Mouse (Mus musculus) CH12.LX (cell line): ENCODE results near the gene Zfp451. TPM values are rescaled to one million over a fixed set of nuclear protein-coding genes. Genes with fewer than 3 reads are reported as not detected.
"Not testable (repeated sequence)": the region's sequence is repeated elsewhere in the genome, so short reads cannot be mapped to it uniquely, and the experiment has no call there.

ENCODE experiments used
- DNase-seq: peaks from one replicate; pipeline ENCODE4 v3.0.0-alpha.2; 2013; ENCODE audit errors: extremely low read depth
- H3K27ac ChIP-seq: 2 replicates; pipeline ENCODE4 v1.5.1; 2012; ENCODE audit warnings: low read depth, mild to moderate bottlenecking, control low read depth, moderate library complexity; ENCODE audit not compliant: insufficient read depth
- H3K27me3 ChIP-seq: replicated peaks from 2 replicates; pipeline ENCODE3; 2012; ENCODE audit warnings: inconsistent platforms
- H3K36me3 ChIP-seq, 2 experiments: replicated peaks in 1 of 2; 2 replicates each; pipeline versions ENCODE3 to v1.6.1; 2012; ENCODE audit warnings: inconsistent platforms in 1 of 2, low read length in 1 of 2, mild to moderate bottlenecking in 1 of 2, mixed read lengths in 1 of 2, moderate library complexity in 1 of 2; ENCODE audit not compliant: control insufficient read depth in 1 of 2, insufficient read depth in 1 of 2
- H3K4me1 ChIP-seq, 2 experiments: 2 replicates each; pipeline ENCODE4 v1.6.1; 2012; ENCODE audit warnings: inconsistent platforms in 1 of 2, moderate library complexity in 1 of 2; ENCODE audit not compliant: insufficient read depth in 2 of 2, control insufficient read depth in 1 of 2
- H3K4me2 ChIP-seq: 2 replicates; pipeline ENCODE4 v1.6.1; 2012; ENCODE audit warnings: low read depth, mild to moderate bottlenecking, control low read depth; ENCODE audit not compliant: poor library complexity, insufficient read depth, severe bottlenecking
- H3K4me3 ChIP-seq, 3 experiments: fragments of 150-350 bp in 1 of 3; sonication (generic) in 1 of 3; replicated peaks in 1 of 3; 2 replicates each; pipeline versions ENCODE3 to v1.5.1; 2011 to 2012; ENCODE audit warnings: low read depth in 2 of 3, low read length in 2 of 3, mild to moderate bottlenecking in 2 of 3, moderate library complexity in 2 of 3, control low read depth in 1 of 3, improper control_type of control experiment in 1 of 3, inconsistent platforms in 1 of 3, mixed read lengths in 1 of 3; ENCODE audit not compliant: poor library complexity in 1 of 3
- H3K79me2 ChIP-seq: replicated peaks from 2 replicates; pipeline ENCODE4 v1.6.1; 2012; ENCODE audit warnings: mild to moderate bottlenecking, moderate library complexity; ENCODE audit not compliant: control insufficient read depth, poor library complexity, insufficient read depth, severe bottlenecking; ENCODE audit errors: extremely low read depth
- H3K9ac ChIP-seq: 2 replicates; pipeline ENCODE4 v1.6.1; 2012; ENCODE audit warnings: low read depth, mild to moderate bottlenecking, control low read depth, moderate library complexity; ENCODE audit not compliant: insufficient read depth
- H3K9me3 ChIP-seq: replicated peaks from 2 replicates; pipeline ENCODE3; 2012; ENCODE audit warnings: low read length, inconsistent platforms, mixed read lengths
- CHD1 ChIP-seq: IDR thresholded peaks from 2 replicates; pipeline ENCODE4 v1.6.1; 2012; ENCODE audit warnings: low read depth, low read length, improper control_type of control experiment, inconsistent platforms
- CTCF ChIP-seq, 2 experiments: IDR thresholded peaks in 1 of 2; conservative IDR thresholded peaks in 1 of 2; 2 replicates each; pipeline ENCODE4 v1.5.1; 2011 to 2012; ENCODE audit warnings: low read depth in 2 of 2, low read length in 2 of 2, improper control_type of control experiment in 1 of 2, inconsistent platforms in 1 of 2, mild to moderate bottlenecking in 1 of 2, moderate library complexity in 1 of 2
- E2F4 ChIP-seq: IDR thresholded peaks from 2 replicates; pipeline ENCODE4 v1.6.1; 2011; ENCODE audit warnings: low read depth, low read length, improper control_type of control experiment; ENCODE audit not compliant: insufficient replicate concordance
- EP300 ChIP-seq: IDR thresholded peaks from 2 replicates; pipeline ENCODE4 v1.6.1; 2011; ENCODE audit warnings: low read length, improper control_type of control experiment
- JUN ChIP-seq: IDR thresholded peaks from 2 replicates; pipeline ENCODE4 v1.6.1; 2011; ENCODE audit warnings: low read depth, mild to moderate bottlenecking, low read length, improper control_type of control experiment, moderate library complexity; ENCODE audit not compliant: insufficient read depth
- MYC ChIP-seq: IDR thresholded peaks from 2 replicates; pipeline ENCODE4 v1.6.1; 2011; ENCODE audit warnings: low read depth, mild to moderate bottlenecking, improper control_type of control experiment, low read length
- PAX5 ChIP-seq: IDR thresholded peaks from 2 replicates; pipeline ENCODE4 v1.6.1; 2012; ENCODE audit warnings: low read length, inconsistent platforms, mixed read lengths
- POLR2AphosphoS2 ChIP-seq: IDR thresholded peaks from 2 replicates; pipeline ENCODE4 v1.6.1; 2011; ENCODE audit warnings: low read depth, low read length, improper control_type of control experiment
- RAD21 ChIP-seq: IDR thresholded peaks from 2 replicates; pipeline ENCODE4 v1.6.1; 2011; ENCODE audit warnings: low read depth, mild to moderate bottlenecking, low read length, improper control_type of control experiment, moderate library complexity
- SMC3 ChIP-seq: IDR thresholded peaks from 2 replicates; pipeline ENCODE4 v1.6.1; 2011; ENCODE audit warnings: low read depth, low read length, improper control_type of control experiment
- ZKSCAN1 ChIP-seq: IDR thresholded peaks from 2 replicates; pipeline ENCODE4 v1.6.1; 2012; ENCODE audit warnings: low read depth, inconsistent platforms, low read length, improper control_type of control experiment, borderline replicate concordance
- ZMIZ1 ChIP-seq: IDR thresholded peaks from 2 replicates; pipeline ENCODE4 v1.6.1; 2012; ENCODE audit warnings: low read depth, mild to moderate bottlenecking, inconsistent platforms, low read length, improper control_type of control experiment
- dilution Hi-C: fragments of 300-500 bp; cut with MboI; formaldehyde crosslinking; loops from 2 replicates; pipeline ENCODE4 v1.14.3; 2020; ENCODE audit warnings: low sequenced_read_pairs; ENCODE audit not compliant: extremely low pct_unique_long_range_greater_than_20kb, extremely low pct_ligation_motif_present
- in situ Hi-C: fragments of 300-500 bp; cut with MboI; formaldehyde crosslinking; loops from 3 replicates; pipeline ENCODE4 v1.14.3; 2019; ENCODE audit warnings: low sequenced_read_pairs, low pct_ligation_motif_present, low pct_unique_long_range_greater_than_20kb, mixed read lengths
- polyA plus RNA-seq: library from polyadenylated mRNA; unstranded; fragments of >175 nt; gene quantifications from 2 replicates; pipeline ENCODE4 v1.2.1, GENCODE M21; 2012; ENCODE audit warnings: low read depth; ENCODE audit not compliant: insufficient read length
- total RNA-seq, 2 experiments: library from RNA; depleted of rRNA; stranded (reverse); fragments of 300-350 nt in 1 of 2; fragments of >200 nt in 1 of 2; gene quantifications; 2 replicates each; pipeline ENCODE4 v1.2.3; 2012 to 2014

Gene Zfp451
- total and polyA plus RNA-seq, 3 experiments, result 13.9 to 23.0 (median 20.5) TPM

DNA sequence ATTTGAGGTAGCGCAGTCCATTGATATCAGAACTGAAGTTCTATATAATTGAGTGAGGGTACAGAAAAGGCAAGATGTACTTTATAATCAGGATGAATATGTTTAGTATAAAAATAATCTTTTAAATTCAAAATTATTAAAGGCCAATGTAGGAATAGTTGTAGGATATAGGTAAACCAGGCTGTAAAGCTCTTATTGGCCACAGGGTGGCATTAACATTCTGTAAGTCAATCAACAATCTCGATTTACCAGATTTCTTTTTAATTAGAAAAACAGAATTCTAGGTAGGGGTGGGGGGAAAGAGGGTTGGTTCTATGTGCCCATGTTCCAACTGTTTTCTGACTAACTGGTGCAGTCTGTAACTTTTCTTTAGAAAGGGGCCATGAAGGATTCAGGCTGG lies 32.4 kb upstream of the Zfp451 start:
- in situ Hi-C loops (no loop called here), dilution Hi-C loops (no loop called here)

DNA sequence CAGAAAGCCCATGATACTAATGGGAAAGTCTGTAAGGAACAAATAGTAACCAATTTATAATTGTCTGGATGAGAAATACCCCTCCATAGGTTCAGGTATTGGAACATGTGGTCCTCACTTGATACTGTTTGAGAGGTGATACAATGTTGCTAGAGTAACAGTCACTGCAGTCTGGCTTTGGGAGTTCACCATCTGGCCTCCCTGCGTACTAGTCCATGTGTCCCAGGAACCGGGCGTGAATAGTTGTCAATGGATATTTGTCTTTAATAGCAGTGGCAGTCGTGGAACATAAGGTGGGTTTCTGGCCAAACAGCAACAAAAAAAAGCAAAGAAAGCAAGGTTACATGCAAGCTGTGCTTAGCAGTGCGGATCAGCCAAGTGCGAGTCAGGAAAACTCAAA lies 29.4 kb upstream of the Zfp451 start:
- H3K9me3 ChIP-seq, result no peaks in the 10 kb centered on the region
- dilution Hi-C loops, result no loop called here
- TF ChIP-seq MYC, result no peak
- no peak for TF ChIP-seq SMC3
- TF ChIP-seq CTCF (conservative IDR thresholded peaks at IDR 0.05 in 1 of 2, IDR thresholded peaks at IDR 0.05 in 1 of 2; ENCODE audit: low read depth in 2 of 2, low read length in 2 of 2), result no peak
- TF ChIP-seq, all 38 proteins: peak for 0
- Histone ChIP-seq H3K4me2 (no peak overlapping the region), H3K9ac (no peak overlapping the region), H3K79me2 (no peaks in the 10 kb centered on the region), H3K4me1 (no peaks in the 10 kb centered on the region), H3K36me3 (no peaks in the 10 kb centered on the region), H3K4me3 (no peak overlapping the region), H3K27ac (no peak overlapping the region), H3K27me3 (no peaks in the 10 kb centered on the region)
- in situ Hi-C loops, result no loop called here
- no peak for DNase-seq

More for the DNA sequence above, 32.4 kb upstream of the Zfp451 start:
- Histone ChIP-seq H3K9ac (no peak overlapping the region), H3K4me1 (no peaks in the 10 kb centered on the region), H3K79me2 (no peaks in the 10 kb centered on the region), H3K36me3 (no peaks in the 10 kb centered on the region), H3K9me3 (no peaks in the 10 kb centered on the region), H3K27ac (no peak overlapping the region), H3K4me3 (no peak overlapping the region), H3K4me2 (no peak overlapping the region), H3K27me3 (no peaks in the 10 kb centered on the region)
- no peak for TF ChIP-seq CHD1
- TF ChIP-seq RAD21, result peak; percentile 63
- peak; percentile 49 for TF ChIP-seq SMC3
- TF ChIP-seq ZKSCAN1, result no peak
- peak in 1 of 2 experiments; percentile 66; a peak in 2 of 4 replicates for TF ChIP-seq CTCF (conservative IDR thresholded peaks at IDR 0.05 in 1 of 2, IDR thresholded peaks at IDR 0.05 in 1 of 2; ENCODE audit: low read depth in 2 of 2, low read length in 2 of 2)
- DNase-seq, result peak; percentile 3

GRCm38 (mm10) chr1:33838952-33839351 lies 24.6 kb upstream of the Zfp451 start:
- dilution Hi-C loops, H3K9ac ChIP-seq, DNase-seq, H3K4me1 ChIP-seq, H3K27me3 ChIP-seq, in situ Hi-C loops, H3K79me2 ChIP-seq, H3K9me3 ChIP-seq, H3K27ac ChIP-seq, H3K36me3 ChIP-seq, H3K4me3 ChIP-seq, H3K4me2 ChIP-seq: not testable (repeated sequence)

GRCm38 (mm10) chr1:33830586-33830985 lies 16.2 kb upstream of the Zfp451 start:
- Histone ChIP-seq H3K4me2 (no peak overlapping the region), H3K79me2 (no peaks in the 10 kb centered on the region), H3K27me3 (no peaks in the 10 kb centered on the region), H3K27ac (no peak overlapping the region), H3K36me3 (no peaks in the 10 kb centered on the region), H3K4me3 (no peak overlapping the region), H3K4me1 (no peaks in the 10 kb centered on the region), H3K9me3 (peaks cover 8% of the 10 kb centered on the region), H3K9ac (no peak overlapping the region)
- dilution Hi-C loops (no loop called here), in situ Hi-C loops (no loop called here)
- DNase-seq, result no peak
- TF ChIP-seq JUN, result no peak
- no peak for TF ChIP-seq EP300
- TF ChIP-seq PAX5, result no peak
- TF ChIP-seq E2F4, result no peak
- no peak for TF ChIP-seq POLR2AphosphoS2
- no peak for TF ChIP-seq ZMIZ1
